Mouse (Mus musculus) lung, postnatal 0 days (tissue): ENCODE measurements around the gene Rpl36-ps4. TPM values are rescaled to one million over a fixed set of nuclear protein-coding genes. Genes with fewer than 3 reads are reported as not detected.

Experiments used
- ATAC-seq: fragments of 200-750 bp; cut with Nextera tagmentation; 2 replicates; pipeline ENCODE4 v1.8.0; 2017; ENCODE audit warnings: moderate library complexity
- DNase-seq: peaks from one replicate; pipeline ENCODE4 v3.0.0-alpha.2; 2016; ENCODE audit warnings: low spot score
- H3K27ac ChIP-seq: fragments of 300-500 bp; sonication (generic); 2 replicates; pipeline ENCODE4 v1.5.1; 2014; ENCODE audit warnings: antibody characterized with exemption, mild to moderate bottlenecking, low read length, mixed read lengths
- H3K27me3 ChIP-seq: fragments of 300-500 bp; sonication (generic); replicated peaks from 2 replicates; pipeline ENCODE4 v1.6.1; 2014; ENCODE audit warnings: low read length, mixed read lengths; ENCODE audit not compliant: insufficient read depth
- H3K36me3 ChIP-seq: fragments of 300-500 bp; sonication (generic); 2 replicates; pipeline ENCODE4 v1.6.1; 2014; ENCODE audit warnings: low read length, mixed read lengths; ENCODE audit not compliant: insufficient read depth
- H3K4me1 ChIP-seq: fragments of 300-500 bp; sonication (generic); 2 replicates; pipeline ENCODE4 v1.6.1; 2014; ENCODE audit warnings: antibody characterized with exemption, low read depth, low read length, mixed read lengths; ENCODE audit not compliant: insufficient read depth
- H3K4me2 ChIP-seq: fragments of 300-500 bp; sonication (generic); replicated peaks from 2 replicates; pipeline ENCODE4 v1.6.1; 2014; ENCODE audit warnings: low read depth, mild to moderate bottlenecking, low read length, moderate library complexity, mixed read lengths
- H3K4me3 ChIP-seq: fragments of 300-500 bp; sonication (generic); 2 replicates; pipeline ENCODE4 v1.5.1; 2014; ENCODE audit warnings: low read depth, low read length
- H3K9ac ChIP-seq: fragments of 300-500 bp; sonication (generic); replicated peaks from 2 replicates; pipeline ENCODE4 v1.6.1; 2014; ENCODE audit warnings: low read depth, mild to moderate bottlenecking
- H3K9me3 ChIP-seq: fragments of 300-500 bp; sonication (generic); 2 replicates; pipeline ENCODE4 v1.6.1; 2016; ENCODE audit warnings: low read length, mixed read lengths
- CTCF ChIP-seq: IDR thresholded peaks from 2 replicates; pipeline ENCODE4 v1.5.1; 2016; ENCODE audit warnings: antibody characterized with exemption, mild to moderate bottlenecking
- EP300 ChIP-seq: IDR thresholded peaks from 2 replicates; pipeline ENCODE4 v1.6.1; 2016; ENCODE audit warnings: antibody characterized with exemption, mild to moderate bottlenecking, control low read depth
- WGBS: fragments of 180-500 bp; shearing (Covaris S2); extraction: QIAGEN DNeasy Blood & Tissue Kit; methylation state at CpG from one replicate; pipeline ENCODE4 v1.1.7; 2014; 5-methylcytosine and 5-hydroxymethylcytosine counted together
- polyA plus RNA-seq: library from polyadenylated mRNA; unstranded; fragments of >200 nt; fragmentation: Nextera tagmentation; extraction: Ambion mirVana; gene quantifications from 2 replicates; pipeline ENCODE4 v1.2.1, GENCODE M21; 2015

The Rpl36-ps4 gene
- polyA plus RNA-seq, 1 experiment from 2014 or later, result not detected

DNA sequence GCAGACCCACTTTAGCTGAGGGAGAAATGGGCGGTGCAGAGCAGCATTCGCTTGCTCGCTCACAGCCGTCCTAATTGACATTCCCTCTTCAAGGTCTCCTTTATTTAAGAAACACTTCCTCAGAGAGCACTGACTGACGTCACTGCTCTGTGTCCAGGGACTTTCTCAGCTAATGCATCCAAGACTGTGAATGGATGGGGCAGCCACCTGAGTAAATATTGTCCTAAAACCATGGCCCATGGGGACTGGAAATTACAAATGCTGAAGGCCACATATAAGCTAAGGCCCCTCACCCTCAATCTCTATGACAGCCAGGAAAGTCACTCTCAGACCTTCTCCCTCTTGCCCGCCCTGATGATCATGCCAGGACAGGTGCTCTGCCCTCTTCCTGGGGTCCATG lies 23.6 kb upstream of the Rpl36-ps4 start:
- no peak overlapping the region for H3K4me3 ChIP-seq
- H3K36me3 ChIP-seq, result no peaks in the 10 kb centered on the region
- H3K4me2 ChIP-seq, result no peak overlapping the region
- TF ChIP-seq CTCF, result no peak
- TF ChIP-seq EP300, result no peak
- no peak overlapping the region for H3K27ac ChIP-seq
- DNase-seq (no peak), ATAC-seq (no peak)
- no peaks in the 10 kb centered on the region for H3K4me1 ChIP-seq
- no peaks in the 10 kb centered on the region for H3K9me3 ChIP-seq
- 44% methylated on average over 6 of the region's 6 CpGs for WGBS
- H3K27me3 ChIP-seq, result no peaks in the 10 kb centered on the region
- H3K9ac ChIP-seq, result no peak overlapping the region

- ATAC-seq (no peak), DNase-seq (no peak)
- TF ChIP-seq CTCF (no peak), EP300 (no peak)
- H3K4me2 ChIP-seq, result no peak overlapping the region
- no peaks in the 10 kb centered on the region for H3K9me3 ChIP-seq
- no peak overlapping the region for H3K9ac ChIP-seq
- H3K4me3 ChIP-seq, result no peak overlapping the region
- no peak overlapping the region for H3K27ac ChIP-seq
- WGBS, result 78% methylated on average over 4 of the region's 4 CpGs
- no peaks in the 10 kb centered on the region for H3K4me1 ChIP-seq
- H3K27me3 ChIP-seq, result no peaks in the 10 kb centered on the region
- H3K36me3 ChIP-seq, result no peaks in the 10 kb centered on the region
These were observed 20.1 kb upstream of the Rpl36-ps4 start for GRCm38 (mm10) chr17:87900677-87901076.

- Histone ChIP-seq H3K4me3 (no peak overlapping the region), H3K4me1 (no peaks in the 10 kb centered on the region), H3K4me2 (no peak overlapping the region), H3K27ac (no peak overlapping the region), H3K27me3 (no peaks in the 10 kb centered on the region), H3K36me3 (no peaks in the 10 kb centered on the region), H3K9me3 (no peaks in the 10 kb centered on the region), H3K9ac (no peak overlapping the region)
- TF ChIP-seq EP300, result no peak
- TF ChIP-seq CTCF, result no peak
- ATAC-seq (no peak), DNase-seq (no peak)
- 51% methylated on average over 7 of the region's 7 CpGs for WGBS
These were observed 19.6 kb upstream of the Rpl36-ps4 start for GRCm38 (mm10) chr17:87901163-87901562.

DNA sequence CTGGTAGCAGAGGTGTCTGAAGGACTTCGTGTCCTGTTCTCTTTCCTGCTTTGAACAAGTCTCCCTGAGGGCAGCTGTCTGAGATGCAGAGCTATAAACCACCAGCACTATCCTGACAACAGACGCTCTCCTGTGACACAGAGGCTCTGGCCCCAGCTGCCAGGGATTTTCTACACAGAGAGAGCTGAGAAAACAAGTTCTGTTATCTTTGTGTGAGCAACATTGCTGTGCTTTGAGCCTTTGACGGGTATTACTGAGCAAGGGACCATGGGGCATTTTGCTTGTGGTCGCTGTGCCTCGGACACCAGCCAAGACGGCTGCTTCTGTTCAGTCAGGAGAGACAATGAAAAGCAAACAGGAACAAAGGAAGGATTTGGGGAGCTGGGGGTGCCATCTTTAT lies 17.6 kb upstream of the Rpl36-ps4 start:
- TF ChIP-seq CTCF (no peak), EP300 (no peak)
- H3K4me1 ChIP-seq, result no peaks in the 10 kb centered on the region
- no peaks in the 10 kb centered on the region for H3K27me3 ChIP-seq

DNA sequence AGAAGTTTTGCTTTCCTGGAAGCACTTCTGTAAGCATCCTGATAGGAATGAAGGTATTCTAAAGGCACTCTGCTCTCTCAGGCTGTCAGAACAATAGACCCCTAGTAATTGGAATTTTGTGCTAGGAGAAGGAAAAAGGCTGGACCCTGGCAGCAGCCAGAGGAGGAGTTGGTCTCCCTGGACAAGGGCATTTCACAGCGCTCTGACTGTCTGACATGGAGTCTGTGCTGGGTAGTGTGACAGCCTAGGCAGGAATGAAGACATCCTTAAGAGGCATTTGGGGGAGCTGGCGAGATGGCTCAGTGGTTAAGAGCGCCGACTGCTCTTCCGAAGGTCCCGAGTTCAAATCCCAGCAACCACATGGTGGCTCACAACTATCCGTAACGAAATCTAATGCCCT lies 17.1 kb upstream of the Rpl36-ps4 start:
- DNase-seq (no peak), ATAC-seq (no peak)
- no peak overlapping the region for H3K4me3 ChIP-seq
- no peak overlapping the region for H3K9ac ChIP-seq
- no peaks in the 10 kb centered on the region for H3K9me3 ChIP-seq
- H3K4me1 ChIP-seq, result no peaks in the 10 kb centered on the region
- TF ChIP-seq CTCF (no peak), EP300 (no peak)
- H3K36me3 ChIP-seq, result no peaks in the 10 kb centered on the region
- no peak overlapping the region for H3K4me2 ChIP-seq
- no peak overlapping the region for H3K27ac ChIP-seq
- 96% methylated on average over 8 of the region's 8 CpGs for WGBS
- no peaks in the 10 kb centered on the region for H3K27me3 ChIP-seq

More for the DNA sequence above, 17.6 kb upstream of the Rpl36-ps4 start:
- Histone ChIP-seq H3K36me3 (no peaks in the 10 kb centered on the region), H3K4me3 (no peak overlapping the region), H3K27ac (no peak overlapping the region), H3K9me3 (no peaks in the 10 kb centered on the region), H3K9ac (no peak overlapping the region), H3K4me2 (no peak overlapping the region)
- WGBS, result 35% methylated on average over 6 of the region's 6 CpGs
- no peak for ATAC-seq
- DNase-seq, result no peak

GRCm38 (mm10) chr17:87915386-87915785 lies 5.4 kb upstream of the Rpl36-ps4 start:
- Histone ChIP-seq H3K36me3 (no peaks in the 10 kb centered on the region), H3K4me1 (no peaks in the 10 kb centered on the region), H3K9ac (no peak overlapping the region), H3K4me3 (no peak overlapping the region), H3K27ac (no peak overlapping the region), H3K9me3 (no peaks in the 10 kb centered on the region), H3K4me2 (no peak overlapping the region), H3K27me3 (no peaks in the 10 kb centered on the region)
- WGBS, result 80% methylated on average over 3 of the region's 3 CpGs
- DNase-seq, result no peak
- TF ChIP-seq CTCF (no peak), EP300 (no peak)
- ATAC-seq, result no peak

- no peak overlapping the region for H3K4me2 ChIP-seq
- WGBS, result 76% methylated on average over 5 of the region's 5 CpGs
- no peak for TF ChIP-seq CTCF
- TF ChIP-seq EP300, result no peak
- no peaks in the 10 kb centered on the region for H3K9me3 ChIP-seq
- no peaks in the 10 kb centered on the region for H3K27me3 ChIP-seq
- no peaks in the 10 kb centered on the region for H3K4me1 ChIP-seq
- H3K4me3 ChIP-seq, result no peak overlapping the region
- no peak for DNase-seq
- H3K9ac ChIP-seq, result no peak overlapping the region
- H3K36me3 ChIP-seq, result no peaks in the 10 kb centered on the region
- no peak for ATAC-seq
- no peak overlapping the region for H3K27ac ChIP-seq
These were observed 2.7 kb upstream of the Rpl36-ps4 start for GRCm38 (mm10) chr17:87918121-87918520.
